Mouse (Mus musculus) heart, embryonic 10.5 days (tissue): ENCODE results near the gene Rnf149. TPM values are rescaled to one million over a fixed set of nuclear protein-coding genes. Genes with fewer than 3 reads are reported as not detected.
"Not testable (repeated sequence)": the region's sequence is repeated elsewhere in the genome, so short reads cannot be mapped to it uniquely, and the experiment has no call there.

ENCODE experiments used
- DNase-seq: peaks from one replicate; pipeline ENCODE4 v3.0.0-alpha.2; 2017; ENCODE audit warnings: low spot score
- H3K27ac ChIP-seq: fragments of 300-500 bp; sonication (generic); 2 replicates; pipeline ENCODE4 v1.5.1; 2016; ENCODE audit warnings: mild to moderate bottlenecking
- H3K27me3 ChIP-seq: fragments of 300-500 bp; sonication (generic); 2 replicates; pipeline ENCODE4 v1.6.1; 2016; ENCODE audit warnings: mild to moderate bottlenecking; ENCODE audit not compliant: poor library complexity, insufficient read depth, severe bottlenecking
- H3K36me3 ChIP-seq: fragments of 300-500 bp; sonication (generic); 2 replicates; pipeline ENCODE4 v1.6.1; 2016; ENCODE audit warnings: mild to moderate bottlenecking, moderate library complexity
- H3K4me1 ChIP-seq: fragments of 300-500 bp; sonication (generic); 2 replicates; pipeline ENCODE4 v1.6.1; 2016; ENCODE audit warnings: mild to moderate bottlenecking
- H3K4me3 ChIP-seq: fragments of 300-500 bp; sonication (generic); 2 replicates; pipeline ENCODE4 v1.5.1; 2016; ENCODE audit warnings: mild to moderate bottlenecking, moderate library complexity
- H3K9me3 ChIP-seq: fragments of 300-500 bp; sonication (generic); 2 replicates; pipeline ENCODE4 v1.6.1; 2016; ENCODE audit warnings: mild to moderate bottlenecking, moderate library complexity
- WGBS: fragments of 180-500 bp; shearing (Covaris S2); methylation state at CpG from one replicate; pipeline ENCODE4 v1.1.7; 2016; 5-methylcytosine and 5-hydroxymethylcytosine counted together
- polyA plus RNA-seq: library from polyadenylated mRNA; unstranded; fragments of >200 nt; fragmentation: Nextera tagmentation; extraction: Ambion mirVana; gene quantifications from 2 replicates; pipeline ENCODE4 v1.2.1, GENCODE M21; 2016

The Rnf149 gene
- 17.1 and 26.0 TPM in 2 replicates for polyA plus RNA-seq

DNA sequence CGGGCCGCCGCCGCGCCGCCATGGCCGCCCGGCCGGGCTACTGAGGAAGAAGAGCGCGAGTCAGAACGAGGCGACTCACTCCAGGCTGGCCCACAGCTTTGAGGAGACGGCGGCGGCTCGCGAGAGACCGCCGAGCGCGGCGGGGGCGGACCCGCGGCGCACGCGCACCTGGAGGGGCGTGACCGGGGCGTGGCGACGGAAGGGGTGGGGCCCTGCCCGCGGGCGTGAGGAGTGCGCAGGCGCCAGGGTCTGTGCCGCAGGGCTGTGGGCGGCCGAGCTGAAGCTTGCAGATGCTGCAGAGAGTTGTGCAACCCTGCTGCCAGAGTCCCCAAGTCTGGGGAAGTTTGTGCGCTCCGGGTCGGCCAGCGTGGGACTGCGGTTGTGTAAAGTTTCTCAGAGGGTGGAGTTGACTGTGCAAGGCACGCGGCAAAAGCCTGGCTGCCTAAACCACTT lies at the start of gene Rnf149:
Rnf149 (minus strand) TSS at position 153 of the 453 bp plus-strand sequence.
- peak; percentile 97 for DNase-seq
- WGBS: under 1% methylated on average over 45 of the region's 49 CpGs
- Histone ChIP-seq H3K4me3 (peak within 1 kb of the TSS; percentile 98), H3K9me3 (no peaks in the 10 kb centered on the region), H3K4me1 (peaks cover 35% of the 10 kb centered on the region), H3K27me3 (no peaks in the 10 kb centered on the region), H3K27ac (peak within 1 kb of the TSS; percentile 99), H3K36me3 (no peaks in the 10 kb centered on the region; the same call in 1 of the 2 replicates)

DNA sequence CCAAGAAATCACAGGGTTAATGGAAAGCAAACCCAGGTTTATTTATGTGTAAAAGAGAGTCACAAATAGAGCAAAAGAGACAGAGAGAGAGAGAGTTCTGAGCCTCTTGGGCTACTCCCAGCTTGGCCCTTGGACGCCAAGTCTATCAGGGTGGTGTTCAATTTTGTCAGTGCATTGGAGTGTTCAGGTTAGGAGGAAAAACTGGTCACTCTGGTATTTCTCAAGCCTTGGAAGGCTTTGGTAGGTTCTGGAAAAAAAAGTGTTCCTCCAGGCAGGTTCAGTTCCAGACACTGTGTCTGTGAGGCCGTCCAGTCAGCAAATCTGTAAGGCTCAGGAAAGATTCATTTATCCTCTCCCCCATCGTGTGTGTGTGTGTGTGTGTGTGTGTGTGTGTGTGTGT lies 48.3 kb upstream of the Rnf149 start:
- no peak for DNase-seq
- 57% methylated on average over 3 of the region's 3 CpGs for WGBS
- H3K36me3 ChIP-seq: no peaks in the 10 kb centered on the region
- no peaks in the 10 kb centered on the region for H3K4me1 ChIP-seq
- H3K9me3 ChIP-seq: no peaks in the 10 kb centered on the region
- H3K27ac ChIP-seq: no peak overlapping the region
- no peak overlapping the region for H3K4me3 ChIP-seq
- H3K27me3 ChIP-seq: no peaks in the 10 kb centered on the region

DNA sequence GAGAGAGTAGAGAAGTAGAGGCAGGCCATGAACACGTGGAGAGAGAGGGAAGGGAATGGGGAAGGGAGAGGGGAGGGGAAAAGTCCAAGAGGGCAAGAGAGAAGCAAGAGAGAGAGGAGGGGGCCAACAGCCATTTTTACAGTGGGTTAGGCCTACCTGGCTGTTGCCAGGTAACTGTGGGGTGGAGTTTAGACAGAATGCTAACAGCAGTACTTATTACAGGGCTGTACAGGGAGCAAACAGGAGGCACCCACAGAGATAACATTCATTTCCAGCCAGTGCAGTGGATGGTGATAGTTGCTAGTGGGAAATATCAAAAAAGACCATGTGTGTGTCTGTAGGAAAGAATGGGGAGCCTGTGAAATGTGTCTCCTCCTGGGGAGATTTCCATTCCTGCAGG lies 46.5 kb upstream of the Rnf149 start:
- Histone ChIP-seq H3K27ac (no peak overlapping the region), H3K36me3 (no peaks in the 10 kb centered on the region), H3K4me1 (no peaks in the 10 kb centered on the region), H3K4me3 (no peak overlapping the region), H3K27me3 (no peaks in the 10 kb centered on the region), H3K9me3 (no peaks in the 10 kb centered on the region)
- 38% methylated on average over 1 of the region's 1 CpGs for WGBS
- no peak for DNase-seq

DNA sequence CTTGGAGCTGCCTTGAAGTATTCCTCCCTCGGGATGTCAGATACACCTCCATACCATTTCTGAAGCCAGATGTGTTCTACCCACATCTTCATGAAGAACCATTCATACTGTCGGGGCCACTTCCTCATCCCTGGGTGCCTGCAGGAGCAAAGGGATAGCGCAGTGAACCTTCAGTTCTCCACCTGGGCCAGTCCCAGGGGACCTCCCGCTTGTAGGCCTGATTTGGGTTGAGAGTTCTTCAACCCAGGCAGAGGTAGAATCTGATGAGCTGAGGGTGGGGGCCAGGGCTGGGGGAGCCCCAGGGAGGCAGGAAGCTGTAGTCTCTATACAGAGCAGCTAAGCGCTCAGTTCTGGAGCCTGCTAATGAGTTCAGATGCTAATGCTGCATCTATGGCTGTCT lies 45.9 kb upstream of the Rnf149 start:
- Histone ChIP-seq H3K4me3 (no peak overlapping the region), H3K27ac (no peak overlapping the region), H3K36me3 (no peaks in the 10 kb centered on the region), H3K4me1 (no peaks in the 10 kb centered on the region), H3K9me3 (no peaks in the 10 kb centered on the region), H3K27me3 (no peaks in the 10 kb centered on the region)
- 87% methylated on average over 5 of the region's 5 CpGs for WGBS
- no peak for DNase-seq

DNA sequence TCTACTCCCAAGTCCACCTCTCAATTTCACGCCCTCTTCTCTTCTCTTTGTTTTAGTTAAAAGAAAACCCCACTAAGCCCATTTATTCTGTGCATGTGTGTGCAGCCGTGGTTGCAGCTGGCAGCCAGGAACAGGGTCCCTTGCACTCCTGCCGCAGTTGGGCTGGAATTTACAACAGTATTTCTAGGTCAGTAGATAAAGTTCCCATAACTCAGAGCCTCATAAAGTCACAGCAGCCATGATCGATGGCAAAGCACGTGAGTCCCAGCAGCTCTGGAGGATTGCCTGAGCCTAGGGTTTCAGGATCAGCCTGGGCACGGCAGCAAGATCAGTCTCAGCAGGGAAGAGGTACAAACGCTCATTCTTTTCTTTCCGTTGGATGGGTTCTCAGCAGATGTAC lies 41.3 kb upstream of the Rnf149 start:
- H3K36me3 ChIP-seq: no peaks in the 10 kb centered on the region
- no peaks in the 10 kb centered on the region for H3K27me3 ChIP-seq
- peaks cover 9% of the 10 kb centered on the region; the same call in 1 of the 2 replicates for H3K4me1 ChIP-seq
- no peak overlapping the region for H3K4me3 ChIP-seq
- WGBS: 59% methylated on average over 8 of the region's 8 CpGs
- H3K27ac ChIP-seq: no peak overlapping the region
- no peak for DNase-seq
- no peaks in the 10 kb centered on the region for H3K9me3 ChIP-seq

DNA sequence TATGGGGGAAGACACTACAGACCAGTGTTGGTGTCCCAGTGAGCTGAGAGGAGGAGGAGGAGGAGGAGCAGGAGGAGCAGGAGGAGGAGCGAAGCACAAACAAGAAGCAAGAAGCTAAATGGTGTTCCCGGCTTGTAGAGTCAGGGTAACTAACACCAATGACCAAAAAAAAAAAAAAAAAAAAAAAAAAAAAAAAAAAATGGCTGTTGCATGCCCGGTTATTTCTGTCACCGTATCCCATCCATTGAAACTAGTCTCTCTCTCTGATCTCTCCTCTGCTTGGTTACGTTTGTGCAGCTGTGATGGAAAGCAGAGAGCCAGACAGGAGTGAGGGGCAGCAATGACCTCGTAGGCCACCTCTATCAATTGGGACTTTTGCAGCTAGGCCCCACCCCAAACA lies 38.3 kb upstream of the Rnf149 start:
- WGBS: 59% methylated on average over 6 of the region's 6 CpGs
- Histone ChIP-seq H3K27ac (no peak overlapping the region), H3K4me1 (peaks cover 12% of the 10 kb centered on the region; the same call in 1 of the 2 replicates), H3K27me3 (no peaks in the 10 kb centered on the region), H3K4me3 (no peak overlapping the region), H3K9me3 (no peaks in the 10 kb centered on the region), H3K36me3 (no peaks in the 10 kb centered on the region)
- DNase-seq: no peak

DNA sequence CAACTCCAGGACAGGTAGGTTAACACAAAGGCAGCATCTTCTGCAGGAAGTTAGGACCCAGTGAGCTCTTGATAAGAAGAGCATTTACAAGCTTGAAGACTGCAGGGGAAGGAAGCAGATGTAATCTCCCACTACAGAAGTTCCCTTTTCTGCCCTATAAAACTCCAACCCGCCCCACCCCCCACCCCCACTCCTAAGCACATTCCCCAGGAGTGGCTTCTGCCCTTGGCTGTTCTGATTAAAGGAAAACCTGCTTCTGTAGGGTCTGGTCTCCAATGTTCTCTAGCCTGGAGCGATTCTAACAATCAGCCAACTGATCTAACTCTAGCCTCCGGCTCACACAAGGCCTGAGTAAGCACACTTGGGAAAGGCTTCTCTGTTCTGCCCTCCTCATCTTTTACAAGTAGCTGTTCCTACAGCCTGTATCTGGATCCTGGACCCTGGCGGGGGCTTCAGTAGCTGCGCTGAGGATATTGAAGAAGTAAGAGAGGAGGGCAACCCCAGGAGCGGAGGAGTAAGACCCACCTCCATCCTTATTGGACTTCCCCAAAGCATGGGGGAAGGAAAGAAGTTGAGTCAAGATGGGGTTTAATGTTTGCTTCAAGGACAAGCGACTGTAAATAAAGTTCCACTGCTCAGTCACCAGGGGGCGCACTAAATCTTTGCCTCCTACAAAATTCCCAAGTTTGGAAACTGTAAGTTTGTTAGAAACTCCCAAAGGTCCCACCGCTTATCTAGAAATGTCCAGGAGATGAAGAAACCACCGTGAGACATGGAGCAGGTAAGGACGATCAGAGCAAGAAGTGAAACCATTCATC lies 37.5 kb upstream of the Rnf149 start:
- Histone ChIP-seq H3K4me3 (0 out of 2 replicates have a peak overlapping the region, but pooled peaks have one; percentile 15), H3K4me1 (peaks cover 12% of the 10 kb centered on the region; the same call in 1 of the 2 replicates), H3K9me3 (no peaks in the 10 kb centered on the region), H3K36me3 (no peaks in the 10 kb centered on the region), H3K27me3 (no peaks in the 10 kb centered on the region), H3K27ac (no peak overlapping the region)
- no peak for DNase-seq
- WGBS: 21% methylated on average over 11 of the region's 11 CpGs

DNA sequence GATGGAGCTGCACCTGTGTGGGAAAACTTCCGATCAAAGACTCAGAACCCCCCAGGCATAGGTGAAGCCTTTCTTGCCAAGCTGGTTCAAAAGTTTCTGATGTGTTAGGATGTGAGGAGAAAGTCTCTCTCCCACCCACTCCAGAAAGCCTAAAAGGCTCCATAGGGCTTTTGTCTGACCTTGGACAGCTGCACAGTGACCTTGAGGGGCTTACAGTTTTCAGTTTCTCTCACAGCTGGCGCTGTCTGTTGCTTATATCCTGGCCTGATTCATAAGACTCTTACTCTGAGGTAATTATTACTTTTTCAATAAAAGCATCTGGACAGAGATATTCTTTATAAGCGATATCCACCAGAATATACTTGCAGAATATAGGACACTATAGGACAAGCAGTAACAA lies 35.9 kb upstream of the Rnf149 start:
- no peaks in the 10 kb centered on the region for H3K36me3 ChIP-seq
- no peak overlapping the region for H3K27ac ChIP-seq
- H3K27me3 ChIP-seq: no peaks in the 10 kb centered on the region
- WGBS: 84% methylated on average over 3 of the region's 3 CpGs
- no peak overlapping the region for H3K4me3 ChIP-seq
- no peaks in the 10 kb centered on the region for H3K9me3 ChIP-seq
- no peak for DNase-seq
- H3K4me1 ChIP-seq: peaks cover 17% of the 10 kb centered on the region; the same call in 1 of the 2 replicates

DNA sequence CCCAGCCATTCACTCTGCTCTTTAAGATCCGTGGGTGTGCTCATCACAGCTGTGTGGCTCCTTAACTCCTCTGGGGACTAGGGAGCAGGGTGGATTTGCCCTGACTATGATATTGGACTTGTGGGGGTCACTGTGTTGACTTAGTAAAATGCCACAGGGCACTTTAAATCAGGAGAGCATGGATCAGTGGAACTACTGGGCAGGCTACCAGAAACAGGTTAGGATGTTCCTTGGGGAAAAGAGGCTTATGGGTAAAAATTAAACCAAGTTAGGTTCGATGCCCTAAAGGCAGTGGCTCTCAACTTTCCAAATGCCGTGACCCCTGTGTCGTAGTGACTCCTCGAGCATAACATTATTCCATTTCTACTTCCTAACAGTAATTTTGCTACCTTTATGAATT lies 35.3 kb upstream of the Rnf149 start:
- H3K4me3 ChIP-seq: no peak overlapping the region
- WGBS: 82% methylated on average over 5 of the region's 5 CpGs
- no peak for DNase-seq

DNA sequence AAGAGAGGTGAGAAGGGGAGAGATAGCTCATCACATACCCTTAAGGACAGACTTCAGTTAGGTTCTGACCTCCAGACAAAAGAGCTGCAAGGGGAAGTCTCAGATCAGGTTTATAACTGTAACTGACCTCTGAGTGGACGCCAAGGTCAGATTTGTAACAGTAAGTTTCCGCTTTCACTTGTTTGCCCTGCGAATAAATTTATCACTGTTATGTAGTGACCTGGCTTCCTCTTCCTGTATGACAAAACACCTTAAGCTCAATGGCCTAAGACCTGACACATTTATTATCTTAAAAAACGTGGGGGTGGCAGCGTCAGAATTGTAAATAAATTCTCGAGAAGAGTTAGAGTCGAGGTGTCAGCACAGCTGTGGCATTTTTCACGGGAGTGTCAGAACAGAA lies 31.3 kb upstream of the Rnf149 start:
- H3K27ac ChIP-seq: no peak overlapping the region
- no peaks in the 10 kb centered on the region for H3K36me3 ChIP-seq
- no peaks in the 10 kb centered on the region for H3K9me3 ChIP-seq
- H3K27me3 ChIP-seq: no peaks in the 10 kb centered on the region
- no peak for DNase-seq
- H3K4me3 ChIP-seq: no peak overlapping the region
- peaks cover 13% of the 10 kb centered on the region for H3K4me1 ChIP-seq
- WGBS: 56% methylated on average over 8 of the region's 8 CpGs

More for the DNA sequence above, 35.3 kb upstream of the Rnf149 start:
- Histone ChIP-seq H3K27ac (no peak overlapping the region), H3K4me1 (peaks cover 17% of the 10 kb centered on the region; the same call in 1 of the 2 replicates), H3K36me3 (no peaks in the 10 kb centered on the region), H3K27me3 (no peaks in the 10 kb centered on the region), H3K9me3 (no peaks in the 10 kb centered on the region)

DNA sequence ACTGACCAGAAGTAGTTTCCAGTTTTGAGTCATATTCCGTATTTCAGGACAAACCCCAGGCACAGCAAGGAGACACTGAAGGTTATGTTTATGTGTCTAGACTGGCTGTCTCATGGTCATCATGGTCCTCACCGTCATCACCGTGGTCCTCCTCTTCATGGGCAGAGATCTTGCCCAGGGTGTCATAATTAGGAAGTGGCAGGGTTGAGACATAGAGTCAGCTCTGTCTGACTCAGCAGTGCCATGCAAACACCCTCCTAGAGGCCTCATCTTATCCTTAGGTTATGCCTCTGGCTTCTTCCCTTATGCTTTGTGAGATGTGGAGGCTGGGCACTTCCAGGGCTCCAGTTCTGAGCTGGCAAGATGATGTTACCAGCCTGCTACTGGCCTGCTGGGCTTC lies 25.3 kb upstream of the Rnf149 start:
- DNase-seq: no peak
- H3K4me1 ChIP-seq: peaks cover 10% of the 10 kb centered on the region; the same call in 1 of the 2 replicates
- 92% methylated on average over 3 of the region's 3 CpGs for WGBS
- no peaks in the 10 kb centered on the region; the same call in 1 of the 2 replicates for H3K9me3 ChIP-seq
- H3K4me3 ChIP-seq: no peak overlapping the region
- H3K36me3 ChIP-seq: no peaks in the 10 kb centered on the region
- H3K27ac ChIP-seq: no peak overlapping the region
- no peaks in the 10 kb centered on the region for H3K27me3 ChIP-seq

DNA sequence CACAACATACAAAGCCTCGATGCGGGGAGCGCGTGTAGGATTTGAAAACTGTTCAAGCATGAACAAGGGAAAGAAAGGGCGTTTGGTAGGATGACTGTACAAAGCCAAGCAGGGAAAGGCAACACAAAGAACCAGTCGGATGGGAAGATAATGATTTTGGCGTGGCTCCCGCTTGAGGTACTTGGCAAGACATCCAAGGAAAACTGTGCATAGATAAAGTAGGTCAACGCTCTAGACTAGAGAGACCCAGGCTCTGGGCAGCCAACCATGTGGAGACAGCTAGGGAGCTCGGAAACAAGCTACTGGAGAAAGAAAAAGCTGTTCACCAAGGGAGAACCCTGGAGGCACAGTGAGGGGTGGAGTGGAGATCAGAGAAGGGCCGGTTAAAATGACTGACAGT lies 21.5 kb upstream of the Rnf149 start:
- Histone ChIP-seq H3K4me3 (no peak overlapping the region), H3K4me1 (0 out of 2 replicates have a peak, but pooled peaks cover 5% of the 10 kb centered on the region), H3K27ac (no peak overlapping the region), H3K36me3 (no peaks in the 10 kb centered on the region), H3K27me3 (no peaks in the 10 kb centered on the region), H3K9me3 (no peaks in the 10 kb centered on the region; the same call in 1 of the 2 replicates)
- WGBS: 76% methylated on average over 11 of the region's 11 CpGs
- peak; percentile 24 for DNase-seq

DNA sequence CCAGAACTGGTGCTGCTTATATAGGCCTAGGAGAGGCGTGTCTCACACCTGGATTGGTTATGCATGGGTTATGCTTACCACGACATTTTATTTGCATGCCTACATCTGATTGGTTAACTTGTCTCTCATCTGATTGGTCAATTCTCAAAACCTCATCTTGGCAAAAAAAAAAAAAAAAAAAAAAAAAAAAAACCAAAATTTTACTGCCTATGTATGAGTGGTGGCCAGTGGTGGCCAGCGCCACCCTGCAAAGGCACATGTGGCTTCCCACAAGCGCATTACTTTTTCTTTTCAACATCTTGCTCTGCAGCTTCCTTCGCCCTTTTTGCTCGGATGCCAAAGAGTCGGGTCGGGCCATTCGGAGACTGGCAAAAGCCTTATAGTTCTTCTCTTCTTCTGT lies 19.9 kb upstream of the Rnf149 start:
- H3K4me3 ChIP-seq, H3K27ac ChIP-seq, H3K4me1 ChIP-seq, H3K36me3 ChIP-seq, H3K9me3 ChIP-seq, H3K27me3 ChIP-seq, DNase-seq: not testable (repeated sequence)
- WGBS: 89% methylated on average over 9 of the region's 9 CpGs
